Mouse (Mus musculus) heart, embryonic 15.5 days (tissue): ENCODE data around the gene Ak8. TPM values are rescaled to one million over a fixed set of nuclear protein-coding genes. Genes with fewer than 3 reads are reported as not detected.

Experiments used
- ATAC-seq: fragments of 200-750 bp; cut with Nextera tagmentation; replicated peaks from 2 replicates; pipeline ENCODE4 v1.8.0; 2017; ENCODE audit warnings: low read depth, moderate TSS enrichment; ENCODE audit not compliant: insufficient number of reproducible peaks, insufficient read depth, low FRiP score
- H3K27ac ChIP-seq: fragments of 300-500 bp; sonication (generic); 2 replicates; pipeline ENCODE4 v1.5.1; 2015; ENCODE audit warnings: mild to moderate bottlenecking, inconsistent platforms
- H3K27me3 ChIP-seq: fragments of 300-500 bp; sonication (generic); 2 replicates; pipeline ENCODE4 v1.6.1; 2015; ENCODE audit warnings: inconsistent platforms
- H3K36me3 ChIP-seq: fragments of 300-500 bp; sonication (generic); 2 replicates; pipeline ENCODE4 v1.6.1; 2015; ENCODE audit warnings: mild to moderate bottlenecking, inconsistent platforms
- H3K4me1 ChIP-seq: fragments of 300-500 bp; sonication (generic); replicated peaks from 2 replicates; pipeline ENCODE4 v1.6.1; 2015; ENCODE audit warnings: inconsistent platforms
- H3K4me2 ChIP-seq: fragments of 300-500 bp; sonication (generic); 2 replicates; pipeline ENCODE4 v1.6.1; 2015; ENCODE audit warnings: inconsistent platforms, mild to moderate bottlenecking, moderate library complexity
- H3K4me3 ChIP-seq: fragments of 300-500 bp; sonication (generic); 2 replicates; pipeline ENCODE4 v1.5.1; 2015; ENCODE audit warnings: mild to moderate bottlenecking, inconsistent platforms
- H3K9ac ChIP-seq: fragments of 300-500 bp; sonication (generic); 2 replicates; pipeline ENCODE4 v1.6.1; 2015; ENCODE audit warnings: mild to moderate bottlenecking, inconsistent platforms
- H3K9me3 ChIP-seq: fragments of 300-500 bp; sonication (generic); replicated peaks from 2 replicates; pipeline ENCODE4 v1.6.1; 2016; ENCODE audit warnings: inconsistent platforms
- WGBS: fragments of 180-500 bp; shearing (Covaris S2); methylation state at CpG from one replicate; pipeline ENCODE4 v1.1.7; 2015; ENCODE audit warnings: mixed read lengths; 5-methylcytosine and 5-hydroxymethylcytosine counted together
- microRNA-seq: library from miRNA; unstranded; fragments of <30 nt; microRNA quantifications from one replicate; pipeline ENCODE4, GENCODE M21; 2016
- polyA plus RNA-seq: library from polyadenylated mRNA; unstranded; fragments of >200 nt; fragmentation: Nextera tagmentation; extraction: Ambion mirVana; gene quantifications from 2 replicates; pipeline ENCODE4 v1.2.1, GENCODE M21; 2015

The Ak8 gene
- polyA plus RNA-seq, 1 experiment from 2014 or later: 0.30 TPM

- Histone ChIP-seq H3K27ac (no peak overlapping the region), H3K4me3 (peak overlapping the region; percentile 63; the same call in 1 of the 2 replicates), H3K4me1 (peaks cover 30% of the 10 kb centered on the region), H3K27me3 (no peaks in the 10 kb centered on the region), H3K4me2 (peak overlapping the region; percentile 85; the same call in 1 of the 2 replicates), H3K9ac (no peak overlapping the region), H3K9me3 (no peaks in the 10 kb centered on the region), H3K36me3 (peaks cover 20% of the 10 kb centered on the region)
- ATAC-seq: no peak
- 63% methylated on average over 3 of the region's 3 CpGs for WGBS
These were observed 142.1 kb downstream of the Ak8 start for GRCm38 (mm10) chr2:28842042-28842441.

- H3K27ac ChIP-seq: no peak overlapping the region
- WGBS: 93% methylated on average over 2 of the region's 2 CpGs
- H3K4me1 ChIP-seq: no peaks in the 10 kb centered on the region
- no peak for ATAC-seq
- no peaks in the 10 kb centered on the region for H3K27me3 ChIP-seq
- H3K4me3 ChIP-seq: no peak overlapping the region
- no peaks in the 10 kb centered on the region for H3K9me3 ChIP-seq
- no peak overlapping the region for H3K9ac ChIP-seq
- H3K36me3 ChIP-seq: peaks cover 48% of the 10 kb centered on the region
- no peak overlapping the region for H3K4me2 ChIP-seq
These were observed 148.9 kb downstream of the Ak8 start for GRCm38 (mm10) chr2:28848879-28849278.

GRCm38 (mm10) chr2:28852594-28852993 is 152.6 kb downstream of the Ak8 start:
- Histone ChIP-seq H3K9me3 (no peaks in the 10 kb centered on the region), H3K36me3 (peaks cover 40% of the 10 kb centered on the region), H3K27me3 (no peaks in the 10 kb centered on the region), H3K4me1 (no peaks in the 10 kb centered on the region), H3K4me3 (no peak overlapping the region), H3K27ac (no peak overlapping the region), H3K9ac (no peak overlapping the region), H3K4me2 (no peak overlapping the region)
- WGBS: 94% methylated on average over 3 of the region's 3 CpGs
- no peak for ATAC-seq

- Histone ChIP-seq H3K4me3 (no peak overlapping the region), H3K36me3 (peaks cover 49% of the 10 kb centered on the region), H3K4me2 (no peak overlapping the region), H3K9ac (no peak overlapping the region), H3K9me3 (no peaks in the 10 kb centered on the region), H3K27ac (no peak overlapping the region), H3K4me1 (no peaks in the 10 kb centered on the region), H3K27me3 (no peaks in the 10 kb centered on the region)
- WGBS: 88% methylated on average over 2 of the region's 2 CpGs
- ATAC-seq: no peak
These were observed 155.8 kb downstream of the Ak8 start for GRCm38 (mm10) chr2:28855773-28856172.

- Histone ChIP-seq H3K9ac (no peak overlapping the region), H3K27ac (no peak overlapping the region), H3K4me3 (no peak overlapping the region), H3K9me3 (no peaks in the 10 kb centered on the region), H3K36me3 (peaks cover 65% of the 10 kb centered on the region), H3K27me3 (no peaks in the 10 kb centered on the region), H3K4me2 (no peak overlapping the region), H3K4me1 (no peaks in the 10 kb centered on the region)
- WGBS: 86% methylated on average over 4 of the region's 4 CpGs
- ATAC-seq: no peak
These were observed 159.3 kb downstream of the Ak8 start for GRCm38 (mm10) chr2:28859303-28859702.

- H3K36me3 ChIP-seq: peaks cover 68% of the 10 kb centered on the region
- H3K4me2 ChIP-seq: no peak overlapping the region
- H3K27me3 ChIP-seq: no peaks in the 10 kb centered on the region
- no peak overlapping the region for H3K27ac ChIP-seq
- no peaks in the 10 kb centered on the region for H3K4me1 ChIP-seq
- WGBS: 97% methylated on average over 8 of the region's 8 CpGs
- H3K4me3 ChIP-seq: no peak overlapping the region
- H3K9ac ChIP-seq: no peak overlapping the region
- ATAC-seq: no peak
- H3K9me3 ChIP-seq: no peaks in the 10 kb centered on the region
These were observed 160.9 kb downstream of the Ak8 start for GRCm38 (mm10) chr2:28860678-28861423.

Small RNAs within 50 kb of the gene (microRNA-seq; reads per million reads assigned to microRNA genes)
- 0.63 reads per million for gene Mir3088

Other genes with a start within 250 kb of the Ak8 start
- gene 1700007K13Rik, start 233.8 kb upstream of the Ak8 start, polyA plus RNA-seq: 0.26 and 0.41 TPM in 2 replicates
- 45.2 and 50.6 TPM in 2 replicates for gene Mrps2, start 232.1 kb upstream of the Ak8 start, polyA plus RNA-seq
- 0.67 and 1.1 TPM in 2 replicates for gene Gbgt1, start 203.3 kb upstream of the Ak8 start, polyA plus RNA-seq
- 1.3 and 1.5 TPM in 2 replicates for gene Gm10134, start 194.1 kb upstream of the Ak8 start, polyA plus RNA-seq
- gene Ralgds, start 187.0 kb upstream of the Ak8 start, polyA plus RNA-seq: 17.5 and 24.6 TPM in 2 replicates
- gene Cel, start 136.8 kb upstream of the Ak8 start, polyA plus RNA-seq: 0.25 TPM in 1 of 2 replicates, not detected in the other
- gene Gtf3c5, start 116.4 kb upstream of the Ak8 start, polyA plus RNA-seq: 24.0 and 27.8 TPM in 2 replicates
- gene Gfi1b, start 78.2 kb upstream of the Ak8 start, polyA plus RNA-seq: 0.25 and 1.5 TPM in 2 replicates
- 11.1 and 18.0 TPM in 2 replicates for gene Tsc1, start 58.9 kb upstream of the Ak8 start, polyA plus RNA-seq
- 1.0 and 1.7 TPM in 2 replicates for gene Spaca9, start 437 bp upstream of the Ak8 start, polyA plus RNA-seq
- 6.9 and 8.9 TPM in 2 replicates for gene Gtf3c4, start 140.2 kb downstream of the Ak8 start, polyA plus RNA-seq
- gene Ddx31, start 140.2 kb downstream of the Ak8 start, polyA plus RNA-seq: 6.8 and 9.3 TPM in 2 replicates
- not detected in 2 replicates for gene Barhl1, start 216.5 kb downstream of the Ak8 start, polyA plus RNA-seq